ENCODE assay signal across 10 mouse cellular contexts in the genomic region with DNA sequence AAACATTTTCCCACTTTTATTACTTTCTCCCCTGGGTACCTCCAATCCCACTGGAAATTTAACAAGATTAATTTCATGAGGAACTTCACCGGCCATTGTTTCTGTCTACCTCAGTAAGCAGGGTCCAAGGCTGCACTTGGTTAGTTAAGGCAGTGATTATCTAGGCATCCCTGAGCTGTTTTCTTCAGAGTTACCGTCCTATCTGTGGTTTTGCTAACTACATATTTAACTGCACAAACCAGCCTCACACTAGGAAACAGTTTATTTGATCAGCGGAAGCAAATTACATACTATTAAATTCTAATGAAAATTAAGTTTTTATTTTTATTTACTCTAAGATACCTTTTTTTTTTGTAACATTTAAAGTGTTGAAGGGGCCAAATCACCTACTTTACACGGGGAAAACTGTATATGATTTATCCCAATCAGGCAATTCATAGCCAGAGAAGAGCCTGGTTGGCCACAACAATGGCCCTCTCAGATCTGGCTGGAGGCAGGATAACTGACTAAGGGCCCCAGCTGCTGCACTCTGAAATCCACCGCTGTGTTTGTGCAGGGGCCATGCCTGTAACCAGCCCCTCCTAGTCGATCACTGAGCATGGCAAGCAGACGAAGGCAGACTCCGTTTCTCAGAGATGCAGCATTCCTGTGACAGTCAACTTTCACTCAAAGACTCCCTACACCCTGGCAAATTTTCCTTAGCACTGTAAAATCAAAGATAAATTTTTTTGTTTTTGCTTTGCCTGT. TPM values are rescaled to one million over a fixed set of nuclear protein-coding genes. Genes with fewer than 3 reads are reported as not detected.
DNase-seq lines count a peak whose midpoint lies in the region; ATAC-seq and TF ChIP-seq lines count a peak whose summit lies in the region.
"Had no signal": no experiment of that assay in that cellular context is flagged by ENCODE, and none has a peak within 500 bp of the region (broad histone marks: within the 10 kb centered on the region; RNA-seq: fewer than 3 reads in every experiment).

No protein-coding gene starts in this region.

- no peak for TF ChIP-seq CTCF in lung, adult 2 months (IDR thresholded peaks at IDR 0.05; ENCODE audit: insufficient read depth, low read length)

- no peak overlapping the region for H3K4me3 ChIP-seq in heart, embryonic 16.5 days (ENCODE audit: low read length)
- H3K4me3 ChIP-seq in neural tube, embryonic 13.5 days = no peak overlapping the region
- no peak overlapping the region for H3K4me3 ChIP-seq in neural tube, embryonic 15.5 days (replicated peaks)
- H3K4me3 ChIP-seq in liver, embryonic 13.5 days (replicated peaks) = no peak overlapping the region
- no peak overlapping the region for H3K4me3 ChIP-seq in lung, adult 2 months (replicated peaks; ENCODE audit: extremely low read depth, low read depth, low read length)

- ATAC-seq in heart, embryonic 16.5 days (replicated peaks; ENCODE audit: extremely low read depth, insufficient read depth, low FRiP score) = no peak
- ATAC-seq in neural tube, embryonic 13.5 days (ENCODE audit: low read depth) = no peak; the same call in 1 of the 2 replicates
- no peak; the same call in 1 of the 2 replicates for ATAC-seq in neural tube, embryonic 15.5 days (ENCODE audit: low FRiP score)
- no peak for ATAC-seq in liver, embryonic 13.5 days (ENCODE audit: low read depth)

- H3K4me1 ChIP-seq in heart, embryonic 16.5 days (ENCODE audit: control insufficient read depth, insufficient read depth, low read length) = peaks cover 7% of the 10 kb centered on the region
- peaks cover 22% of the 10 kb centered on the region for H3K4me1 ChIP-seq in neural tube, embryonic 13.5 days (replicated peaks)
- H3K4me1 ChIP-seq in neural tube, embryonic 15.5 days = peaks cover 16% of the 10 kb centered on the region
- peaks cover 52% of the 10 kb centered on the region for H3K4me1 ChIP-seq in liver, embryonic 13.5 days (replicated peaks)
- H3K4me1 ChIP-seq in lung, adult 2 months (ENCODE audit: control insufficient read depth, insufficient read depth, low read length) = peaks cover 2% of the 10 kb centered on the region; the same call in 1 of the 2 replicates

- H3K9me3 ChIP-seq in heart, embryonic 16.5 days (replicated peaks; ENCODE audit: control insufficient read depth, low read length) = no peaks in the 10 kb centered on the region
- H3K9me3 ChIP-seq in neural tube, embryonic 13.5 days = no peaks in the 10 kb centered on the region
- no peaks in the 10 kb centered on the region for H3K9me3 ChIP-seq in neural tube, embryonic 15.5 days (replicated peaks)
- no peaks in the 10 kb centered on the region for H3K9me3 ChIP-seq in liver, embryonic 13.5 days (replicated peaks)

- peak overlapping the region; percentile 11; the same call in 1 of the 2 replicates for H3K27ac ChIP-seq in heart, embryonic 16.5 days (ENCODE audit: low read length)
- H3K27ac ChIP-seq in neural tube, embryonic 13.5 days (replicated peaks) = peak overlapping the region; percentile 42; the same call in 1 of the 2 replicates
- no peak overlapping the region; the same call in 1 of the 2 replicates for H3K27ac ChIP-seq in neural tube, embryonic 15.5 days (replicated peaks)
- peak overlapping the region; percentile 40 for H3K27ac ChIP-seq in liver, embryonic 13.5 days

- TF ChIP-seq POLR2A in lung, adult 2 months (IDR thresholded peaks at IDR 0.05; ENCODE audit: borderline replicate concordance, extremely low read depth, low read depth, low read length) = no peak

- no peak overlapping the region for H3K9ac ChIP-seq in heart, embryonic 16.5 days (ENCODE audit: low read length)
- H3K9ac ChIP-seq in neural tube, embryonic 13.5 days = 0 out of 2 replicates have a peak overlapping the region, but pooled peaks have one; percentile 38
- no peak overlapping the region for H3K9ac ChIP-seq in neural tube, embryonic 15.5 days (replicated peaks)
- H3K9ac ChIP-seq in liver, embryonic 13.5 days = peak overlapping the region; percentile 4; the same call in 1 of the 2 replicates

- H3K36me3 ChIP-seq in heart, embryonic 16.5 days (ENCODE audit: control insufficient read depth, insufficient read depth) = no peaks in the 10 kb centered on the region
- H3K36me3 ChIP-seq in neural tube, embryonic 13.5 days = no peaks in the 10 kb centered on the region
- no peaks in the 10 kb centered on the region for H3K36me3 ChIP-seq in neural tube, embryonic 15.5 days
- peaks cover 9% of the 10 kb centered on the region; the same call in 1 of the 2 replicates for H3K36me3 ChIP-seq in liver, embryonic 13.5 days

- WGBS in heart, embryonic 16.5 days = 45% methylated on average over 8 of the region's 8 CpGs
- WGBS in neural tube, embryonic 13.5 days = 34% methylated on average over 8 of the region's 8 CpGs
- 29% methylated on average over 8 of the region's 8 CpGs for WGBS in neural tube, embryonic 15.5 days
- WGBS in liver, embryonic 13.5 days (ENCODE audit: insufficient replicate concordance) = 29% methylated on average over 8 of the region's 8 CpGs
- 55% methylated on average over 8 of the region's 8 CpGs for WGBS in lung, adult 2 months

- no peaks in the 10 kb centered on the region for H3K27me3 ChIP-seq in heart, embryonic 16.5 days (ENCODE audit: control insufficient read depth, insufficient read depth, low read length)
- no peaks in the 10 kb centered on the region for H3K27me3 ChIP-seq in neural tube, embryonic 13.5 days
- H3K27me3 ChIP-seq in neural tube, embryonic 15.5 days (replicated peaks) = no peaks in the 10 kb centered on the region
- H3K27me3 ChIP-seq in liver, embryonic 13.5 days = no peaks in the 10 kb centered on the region
- H3K27me3 ChIP-seq: CH12.LX had no signal

- DNase-seq in heart, adult 11 months = no peak
- no peak for DNase-seq in liver, embryonic 13.5 days
- no peak for DNase-seq in ovary, postnatal 10 days (ENCODE audit: low spot score)
- DNase-seq in lung, adult 2 months = no peak
- DNase-seq in cerebellum, adult 11-12 months = no peak
- DNase-seq: adrenal gland, postnatal 36 days had no signal

- H3K4me2 ChIP-seq in heart, embryonic 16.5 days (ENCODE audit: low read depth, low read length) = no peak overlapping the region
- peak overlapping the region; percentile 18; the same call in 1 of the 2 replicates for H3K4me2 ChIP-seq in neural tube, embryonic 13.5 days
- no peak overlapping the region for H3K4me2 ChIP-seq in neural tube, embryonic 15.5 days
- H3K4me2 ChIP-seq in liver, embryonic 13.5 days = 0 out of 2 replicates have a peak overlapping the region, but pooled peaks have one; percentile 14

RNA-seq across cellular contexts. Expression of a gene that starts 9.0 kb away (rescaled TPM):
- polyA plus RNA-seq in heart, embryonic 16.5 days (2015; fragmentation: Nextera tagmentation; extraction: Ambion mirVana) = 2.3 TPM in 2 replicates
- polyA plus RNA-seq in neural tube, embryonic 13.5 days (2015; fragmentation: Nextera tagmentation; extraction: Ambion mirVana) = 8.1 and 8.2 TPM in 2 replicates
- polyA plus RNA-seq in neural tube, embryonic 15.5 days (2015; fragmentation: Nextera tagmentation; extraction: Ambion mirVana) = 6.8 and 7.9 TPM in 2 replicates
- 1.1 TPM in 2 replicates for polyA plus RNA-seq in liver, embryonic 13.5 days (2015; fragmentation: Nextera tagmentation; extraction: Ambion mirVana)
- 2.5 and 2.9 TPM in 2 replicates for polyA plus RNA-seq in lung, adult 2 months (2012; rRNA removed)

Comparison
In these comparisons a context has a peak if more than half of its experiments do, and no peak if none do; other contexts are left out.
1. H3K4me2 ChIP-seq: peak in neural tube, embryonic 13.5 days (single experiment) and liver, embryonic 13.5 days (single experiment); none in heart, embryonic 16.5 days (single experiment) and neural tube, embryonic 15.5 days (single experiment).
2. H3K9ac ChIP-seq: peak in neural tube, embryonic 13.5 days (single experiment) and liver, embryonic 13.5 days (single experiment); none in heart, embryonic 16.5 days (single experiment) and neural tube, embryonic 15.5 days (single experiment).